Mouse (Mus musculus) kidney, adult 2 months (tissue): Measurements from ENCODE around the gene Ltc4s.

Source experiments
- CTCF ChIP-seq: fragments of 200-500 bp; conservative IDR thresholded peaks from 2 replicates; pipeline ENCODE4 v1.5.1; 2011; ENCODE audit warnings: low read depth, mild to moderate bottlenecking, control low read depth, low read length, moderate library complexity, mixed read lengths; ENCODE audit not compliant: insufficient read depth, insufficient read length
- POLR2A ChIP-seq: fragments of 200-500 bp; IDR thresholded peaks from one replicate; pipeline ENCODE4 v1.6.1; 2011; ENCODE audit warnings: low read depth, low read length, control low read depth

GRCm38 (mm10) chr11:50272819-50273218, 34.4 kb upstream of the Ltc4s start:
- no peak for TF ChIP-seq POLR2A
- TF ChIP-seq CTCF = no peak
